Mouse (Mus musculus): ENCODE data around the gene Snx10. TPM values are rescaled to one million over a fixed set of nuclear protein-coding genes. Genes with fewer than 3 reads are reported as not detected.

Gene Snx10
- polyA plus RNA-seq, 1 experiment from 2014 or later = 40.1 TPM

DNA sequence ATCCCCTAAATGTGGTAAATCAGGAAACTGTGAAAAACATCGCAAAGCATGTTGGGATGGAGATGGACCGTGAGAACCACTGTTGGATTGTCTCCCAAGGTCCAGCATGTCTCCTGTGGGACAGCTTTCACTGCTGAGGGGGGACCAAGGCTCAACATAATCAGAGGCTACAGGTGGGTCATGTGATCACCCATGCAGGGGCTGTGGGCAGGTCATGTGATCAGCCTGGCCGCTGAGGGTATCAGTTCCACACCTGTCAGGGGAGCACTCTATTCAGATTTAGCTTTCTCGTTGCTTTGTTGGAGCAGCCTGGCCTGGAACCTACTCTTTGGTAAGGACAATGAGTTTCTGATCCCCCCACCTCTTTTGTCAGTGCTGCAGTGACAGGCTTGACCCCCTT is 18.4 kb downstream of the Snx10 start:
- no peak overlapping the region for H3K9ac ChIP-seq (ENCODE audit: low read length)
- peaks cover 8% of the 10 kb centered on the region; the same call in 1 of the 2 replicates for H3K4me1 ChIP-seq (replicated peaks; ENCODE audit: control insufficient read depth, insufficient read depth, low read length)
- H3K4me3 ChIP-seq (ENCODE audit: low read depth, low read length) = no peak overlapping the region
- no peak for ATAC-seq (replicated peaks; ENCODE audit: low FRiP score)
- no peaks in the 10 kb centered on the region for H3K27me3 ChIP-seq (ENCODE audit: control insufficient read depth, insufficient read depth, low read length)
- H3K36me3 ChIP-seq (ENCODE audit: control insufficient read depth, insufficient read depth, low read length) = no peaks in the 10 kb centered on the region
- H3K4me2 ChIP-seq (ENCODE audit: low read depth, low read length, severe bottlenecking) = no peak overlapping the region
- no peak for DNase-seq (ENCODE audit: low spot score)
- WGBS = 75% methylated on average over 4 of the region's 4 CpGs
- H3K9me3 ChIP-seq (ENCODE audit: control insufficient read depth, low read length) = no peaks in the 10 kb centered on the region
- H3K27ac ChIP-seq (ENCODE audit: low read depth, low read length) = no peak overlapping the region

DNA sequence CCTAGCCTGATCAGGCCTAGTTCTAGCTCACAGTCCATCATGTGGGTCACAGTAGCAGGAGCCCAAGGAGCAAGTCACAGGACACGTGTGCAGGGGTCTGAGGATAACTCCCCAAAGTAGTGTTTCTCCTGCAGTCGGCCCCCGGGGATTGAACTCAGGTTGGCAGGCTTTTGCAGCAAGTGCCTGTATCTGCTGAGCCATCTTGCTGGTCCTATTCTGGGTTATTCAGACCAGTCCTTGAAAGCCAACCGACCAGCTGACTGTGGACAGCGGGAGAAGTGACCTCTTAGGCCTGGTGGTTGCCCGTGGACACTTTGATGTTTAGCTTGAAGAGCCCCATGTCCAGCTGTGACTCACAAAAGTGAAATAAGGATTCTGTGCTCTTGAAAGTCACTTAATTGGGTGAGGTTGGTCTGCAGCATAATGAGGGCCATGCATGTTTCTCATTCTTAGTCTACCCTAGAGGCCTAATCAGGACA is 20.0 kb downstream of the Snx10 start:
- no peaks in the 10 kb centered on the region for H3K27me3 ChIP-seq (ENCODE audit: control insufficient read depth, insufficient read depth, low read length)
- 27% methylated on average over 6 of the region's 6 CpGs for WGBS
- DNase-seq (ENCODE audit: low spot score) (no peak), ATAC-seq (replicated peaks; ENCODE audit: low FRiP score) (no peak)
- no peaks in the 10 kb centered on the region for H3K9me3 ChIP-seq (ENCODE audit: control insufficient read depth, low read length)
- H3K4me3 ChIP-seq (ENCODE audit: low read depth, low read length) = no peak overlapping the region
- no peak overlapping the region for H3K4me2 ChIP-seq (ENCODE audit: low read depth, low read length, severe bottlenecking)
- no peaks in the 10 kb centered on the region for H3K36me3 ChIP-seq (ENCODE audit: control insufficient read depth, insufficient read depth, low read length)
- H3K27ac ChIP-seq (ENCODE audit: low read depth, low read length) = no peak overlapping the region
- H3K9ac ChIP-seq (ENCODE audit: low read length) = no peak overlapping the region
- peaks cover 8% of the 10 kb centered on the region; the same call in 1 of the 2 replicates for H3K4me1 ChIP-seq (replicated peaks; ENCODE audit: control insufficient read depth, insufficient read depth, low read length)

DNA sequence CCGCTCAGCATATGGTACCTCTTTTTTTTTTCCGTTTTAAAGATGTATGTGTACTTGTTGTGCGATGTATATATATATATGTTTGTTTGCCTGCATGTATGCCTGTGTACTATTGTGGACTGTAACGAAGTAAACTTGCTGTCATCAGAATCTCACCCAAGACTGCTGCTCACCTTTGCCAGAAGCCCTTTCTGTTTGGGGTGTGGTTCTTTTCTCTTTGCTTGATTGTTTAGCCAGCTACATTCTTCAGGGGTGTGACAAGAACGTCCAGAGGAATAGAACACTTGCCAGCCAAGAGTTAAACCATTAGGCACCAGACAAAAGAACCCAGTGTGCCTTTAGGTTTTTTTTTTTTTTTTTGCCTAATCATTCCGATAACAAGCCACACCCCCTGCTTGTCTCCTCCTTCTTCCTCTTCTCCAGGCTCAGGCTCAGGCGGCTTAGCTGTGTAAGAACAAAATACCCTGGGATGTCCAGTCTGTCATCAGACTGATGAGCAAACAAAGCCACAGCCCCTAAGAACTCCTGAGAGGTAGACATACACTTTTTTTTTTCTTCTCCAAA is 20.5 kb downstream of the Snx10 start:
- Histone ChIP-seq H3K4me2 (ENCODE audit: low read depth, low read length, severe bottlenecking) (no peak overlapping the region), H3K9ac (ENCODE audit: low read length) (no peak overlapping the region), H3K9me3 (ENCODE audit: control insufficient read depth, low read length) (no peaks in the 10 kb centered on the region), H3K4me3 (ENCODE audit: low read depth, low read length) (no peak overlapping the region), H3K27me3 (ENCODE audit: control insufficient read depth, insufficient read depth, low read length) (no peaks in the 10 kb centered on the region), H3K27ac (ENCODE audit: low read depth, low read length) (no peak overlapping the region), H3K36me3 (ENCODE audit: control insufficient read depth, insufficient read depth, low read length) (no peaks in the 10 kb centered on the region), H3K4me1 (replicated peaks; ENCODE audit: control insufficient read depth, insufficient read depth, low read length) (peaks cover 8% of the 10 kb centered on the region; the same call in 1 of the 2 replicates)
- WGBS = 29% methylated on average over 7 of the region's 7 CpGs
- no peak for DNase-seq (ENCODE audit: low spot score)
- ATAC-seq (replicated peaks; ENCODE audit: low FRiP score) = 0 out of 2 replicates have a peak, but pooled peaks have one; percentile 21

DNA sequence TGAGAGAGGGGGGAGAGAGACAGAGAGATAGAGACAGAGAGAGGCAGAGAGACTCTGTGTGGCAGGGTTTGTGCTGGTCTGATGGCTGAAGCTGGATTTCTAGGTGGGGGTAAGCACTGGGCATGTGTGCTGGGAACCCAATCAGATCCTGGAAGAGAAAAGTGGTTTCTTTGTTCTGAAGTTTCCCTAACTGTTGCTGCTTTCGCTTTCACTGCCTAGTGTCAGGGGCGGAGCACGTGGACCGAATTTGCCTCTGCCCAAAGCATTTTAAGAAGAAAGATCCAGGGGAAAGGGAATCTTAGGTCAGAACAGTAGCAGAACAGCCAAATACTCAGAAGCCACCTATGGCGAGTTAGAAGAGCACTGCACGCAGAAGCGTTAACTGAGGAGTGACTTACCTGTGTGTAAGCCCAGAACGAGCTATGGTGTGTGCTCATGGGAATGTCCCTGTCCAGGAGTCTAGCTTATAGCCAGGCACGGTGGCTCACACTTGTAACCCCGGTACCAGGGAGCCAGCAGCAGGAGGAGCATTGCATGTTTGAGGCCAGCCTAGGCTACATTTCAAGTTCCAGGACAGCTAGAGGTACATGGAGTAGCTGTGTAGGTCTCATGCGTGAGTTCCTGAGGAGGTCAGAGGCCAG is 21.6 kb downstream of the Snx10 start:
- Histone ChIP-seq H3K9me3 (ENCODE audit: control insufficient read depth, low read length) (no peaks in the 10 kb centered on the region), H3K4me2 (ENCODE audit: low read depth, low read length, severe bottlenecking) (no peak overlapping the region), H3K36me3 (ENCODE audit: control insufficient read depth, insufficient read depth, low read length) (no peaks in the 10 kb centered on the region), H3K27me3 (ENCODE audit: control insufficient read depth, insufficient read depth, low read length) (no peaks in the 10 kb centered on the region), H3K4me3 (ENCODE audit: low read depth, low read length) (no peak overlapping the region), H3K27ac (ENCODE audit: low read depth, low read length) (no peak overlapping the region), H3K9ac (ENCODE audit: low read length) (no peak overlapping the region), H3K4me1 (replicated peaks; ENCODE audit: control insufficient read depth, insufficient read depth, low read length) (peaks cover 8% of the 10 kb centered on the region; the same call in 1 of the 2 replicates)
- ATAC-seq (replicated peaks; ENCODE audit: low FRiP score) (no peak; the same call in 1 of the 2 replicates), DNase-seq (ENCODE audit: low spot score) (no peak)
- WGBS = 77% methylated on average over 11 of the region's 11 CpGs

DNA sequence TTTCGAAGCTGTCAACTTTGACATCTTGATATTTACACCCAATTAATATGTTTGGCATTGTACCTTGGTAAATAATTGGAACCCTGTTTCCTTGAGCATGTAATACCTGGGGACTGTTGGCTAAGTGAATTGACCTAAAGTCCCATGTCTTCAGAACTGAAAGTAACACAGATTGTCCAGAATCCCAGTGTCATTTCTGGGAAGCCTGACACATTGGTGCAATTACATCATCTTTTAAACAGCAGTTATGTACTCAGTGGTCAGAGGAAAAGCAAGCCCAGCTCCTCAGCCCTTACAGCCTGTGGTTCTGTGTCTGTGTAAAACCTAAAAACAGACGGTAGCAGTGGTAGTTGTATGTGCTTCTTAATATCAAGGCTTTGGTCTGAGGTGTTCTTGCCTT is 22.4 kb downstream of the Snx10 start:
- 90% methylated on average over 2 of the region's 2 CpGs for WGBS
- Histone ChIP-seq H3K27me3 (ENCODE audit: control insufficient read depth, insufficient read depth, low read length) (no peaks in the 10 kb centered on the region), H3K9ac (ENCODE audit: low read length) (no peak overlapping the region), H3K4me2 (ENCODE audit: low read depth, low read length, severe bottlenecking) (no peak overlapping the region), H3K9me3 (ENCODE audit: control insufficient read depth, low read length) (no peaks in the 10 kb centered on the region), H3K4me1 (replicated peaks; ENCODE audit: control insufficient read depth, insufficient read depth, low read length) (peaks cover 8% of the 10 kb centered on the region; the same call in 1 of the 2 replicates), H3K36me3 (ENCODE audit: control insufficient read depth, insufficient read depth, low read length) (no peaks in the 10 kb centered on the region), H3K4me3 (ENCODE audit: low read depth, low read length) (no peak overlapping the region), H3K27ac (ENCODE audit: low read depth, low read length) (no peak overlapping the region)
- DNase-seq (ENCODE audit: low spot score) = no peak
- no peak for ATAC-seq (replicated peaks; ENCODE audit: low FRiP score)

DNA sequence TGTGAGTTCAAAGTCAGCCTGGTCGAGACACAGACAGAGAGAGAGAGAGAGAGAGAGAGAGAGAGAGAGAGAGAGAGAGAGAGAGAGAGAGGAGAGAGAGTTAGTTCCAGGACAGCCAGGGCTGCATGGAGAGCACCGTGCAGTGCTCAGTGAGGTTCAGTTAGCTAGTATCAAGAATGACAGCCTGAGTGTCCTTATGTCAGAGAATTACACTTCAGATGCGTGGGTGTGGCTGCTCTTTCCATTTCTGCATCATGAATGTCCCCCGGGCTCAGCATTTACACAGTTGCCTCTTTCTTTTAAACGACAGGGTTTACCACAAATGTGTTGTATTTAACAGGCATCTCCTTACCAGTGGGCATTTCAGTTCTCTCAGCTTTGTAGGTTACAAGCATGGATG is 25.1 kb downstream of the Snx10 start:
- H3K9ac ChIP-seq (ENCODE audit: low read length) = no peak overlapping the region
- 87% methylated on average over 5 of the region's 5 CpGs for WGBS
- no peak overlapping the region for H3K4me3 ChIP-seq (ENCODE audit: low read depth, low read length)
- ATAC-seq (replicated peaks; ENCODE audit: low FRiP score) = no peak
- no peaks in the 10 kb centered on the region for H3K36me3 ChIP-seq (ENCODE audit: control insufficient read depth, insufficient read depth, low read length)
- no peaks in the 10 kb centered on the region for H3K27me3 ChIP-seq (ENCODE audit: control insufficient read depth, insufficient read depth, low read length)
- no peak overlapping the region for H3K27ac ChIP-seq (ENCODE audit: low read depth, low read length)
- DNase-seq (ENCODE audit: low spot score) = no peak
- no peaks in the 10 kb centered on the region for H3K9me3 ChIP-seq (ENCODE audit: control insufficient read depth, low read length)
- H3K4me2 ChIP-seq (ENCODE audit: low read depth, low read length, severe bottlenecking) = no peak overlapping the region
- peaks cover 8% of the 10 kb centered on the region; the same call in 1 of the 2 replicates for H3K4me1 ChIP-seq (replicated peaks; ENCODE audit: control insufficient read depth, insufficient read depth, low read length)

DNA sequence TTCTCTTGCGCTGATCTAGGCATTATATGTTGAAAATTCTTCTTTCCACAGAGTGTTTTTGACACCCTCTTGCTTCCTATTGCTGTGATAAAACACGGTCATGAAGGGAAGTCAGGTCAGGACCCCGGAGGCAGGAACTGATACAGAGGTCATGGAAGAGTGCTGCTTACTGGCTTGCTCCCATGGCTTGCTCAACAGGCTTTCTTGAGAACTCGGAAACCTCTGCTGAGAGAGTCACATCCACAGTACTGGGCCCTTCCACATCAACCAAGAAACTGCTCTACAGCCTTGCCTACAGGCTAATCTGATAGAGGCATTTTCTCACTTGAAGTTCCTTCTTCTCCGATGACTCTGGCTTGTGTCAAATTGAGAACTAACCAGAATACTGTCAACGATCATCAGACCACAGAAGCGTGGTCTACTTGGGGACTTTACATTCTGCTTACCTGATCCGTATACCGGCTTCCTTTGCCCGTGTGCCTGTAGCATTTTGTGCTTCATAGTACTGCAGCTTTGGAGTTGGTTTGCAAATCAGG is 27.6 kb downstream of the Snx10 start:
- Histone ChIP-seq H3K27me3 (ENCODE audit: control insufficient read depth, insufficient read depth, low read length) (no peaks in the 10 kb centered on the region), H3K9ac (ENCODE audit: low read length) (no peak overlapping the region), H3K4me3 (ENCODE audit: low read depth, low read length) (no peak overlapping the region), H3K4me2 (ENCODE audit: low read depth, low read length, severe bottlenecking) (no peak overlapping the region), H3K27ac (ENCODE audit: low read depth, low read length) (no peak overlapping the region), H3K4me1 (replicated peaks; ENCODE audit: control insufficient read depth, insufficient read depth, low read length) (no peaks in the 10 kb centered on the region), H3K36me3 (ENCODE audit: control insufficient read depth, insufficient read depth, low read length) (no peaks in the 10 kb centered on the region), H3K9me3 (ENCODE audit: control insufficient read depth, low read length) (no peaks in the 10 kb centered on the region)
- DNase-seq (ENCODE audit: low spot score) (no peak), ATAC-seq (replicated peaks; ENCODE audit: low FRiP score) (no peak)
- 92% methylated on average over 10 of the region's 10 CpGs for WGBS

DNA sequence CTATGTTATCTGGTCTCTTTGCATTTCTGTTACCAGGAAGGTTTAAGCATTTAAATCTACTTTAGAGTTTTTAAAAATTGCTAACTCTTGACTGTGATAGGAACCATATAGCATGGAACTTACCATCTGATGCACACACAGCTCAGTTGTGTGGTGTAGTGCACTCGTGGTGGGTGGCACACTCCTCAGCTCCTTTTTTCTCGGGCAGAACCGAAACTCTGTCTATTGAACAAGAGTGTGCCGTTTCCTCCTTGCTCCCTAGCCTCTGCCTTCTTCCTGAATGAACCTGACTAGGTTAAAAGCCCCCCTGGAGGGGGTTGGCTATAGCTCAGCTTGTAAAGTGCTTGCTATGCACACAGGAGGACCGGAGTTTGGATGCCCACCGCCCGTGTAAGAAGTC is 32.9 kb downstream of the Snx10 start:
- no peaks in the 10 kb centered on the region for H3K36me3 ChIP-seq (ENCODE audit: control insufficient read depth, insufficient read depth, low read length)
- no peak for ATAC-seq (replicated peaks; ENCODE audit: low FRiP score)
- H3K27ac ChIP-seq (ENCODE audit: low read depth, low read length) = no peak overlapping the region
- WGBS = 94% methylated on average over 7 of the region's 7 CpGs
- H3K9me3 ChIP-seq (ENCODE audit: control insufficient read depth, low read length) = no peaks in the 10 kb centered on the region
- H3K4me2 ChIP-seq (ENCODE audit: low read depth, low read length, severe bottlenecking) = no peak overlapping the region
- no peaks in the 10 kb centered on the region for H3K4me1 ChIP-seq (replicated peaks; ENCODE audit: control insufficient read depth, insufficient read depth, low read length)
- DNase-seq (ENCODE audit: low spot score) = no peak
- no peaks in the 10 kb centered on the region for H3K27me3 ChIP-seq (ENCODE audit: control insufficient read depth, insufficient read depth, low read length)
- H3K4me3 ChIP-seq (ENCODE audit: low read depth, low read length) = no peak overlapping the region
- no peak overlapping the region for H3K9ac ChIP-seq (ENCODE audit: low read length)

Data from forebrain, embryonic 11.5 days (tissue).